Mouse (Mus musculus) thymus, adult 2 months (tissue): ENCODE measurements around the gene Bclaf1. TPM values are rescaled to one million over a fixed set of nuclear protein-coding genes. Genes with fewer than 3 reads are reported as not detected.
A peak's percentile ranks its signal among the peaks of the same experiment; 100 is the strongest.

Experiments used
- DNase-seq: peaks from one replicate; pipeline ENCODE4 v3.0.0; 2021
- H3K27ac ChIP-seq: fragments of 200-500 bp; 2 replicates; pipeline ENCODE4 v1.5.1; 2012; ENCODE audit warnings: low read length, control low read depth; ENCODE audit not compliant: control insufficient read depth, insufficient read depth
- H3K27me3 ChIP-seq: fragments of 200-500 bp; 2 replicates; pipeline ENCODE4 v1.6.1; 2012; ENCODE audit warnings: mild to moderate bottlenecking, low read length, moderate library complexity, mixed read lengths; ENCODE audit not compliant: control insufficient read depth, insufficient read depth
- H3K36me3 ChIP-seq: fragments of 200-500 bp; 2 replicates; pipeline ENCODE4 v1.6.1; 2012; ENCODE audit warnings: mild to moderate bottlenecking, low read length, moderate library complexity; ENCODE audit not compliant: control insufficient read depth, insufficient read depth
- H3K4me1 ChIP-seq: fragments of 200-500 bp; replicated peaks from 2 replicates; pipeline ENCODE4 v1.6.1; 2012; ENCODE audit warnings: low read length; ENCODE audit not compliant: control insufficient read depth, insufficient read depth
- H3K4me3 ChIP-seq: fragments of 200-500 bp; 2 replicates; pipeline ENCODE4 v1.5.1; 2012; ENCODE audit warnings: mild to moderate bottlenecking, low read length, control low read depth, moderate library complexity; ENCODE audit not compliant: control insufficient read depth, insufficient read depth
- CTCF ChIP-seq: fragments of 200-500 bp; IDR thresholded peaks from 2 replicates; pipeline ENCODE4 v1.5.1; 2012; ENCODE audit warnings: mild to moderate bottlenecking, control low read depth, low read length, moderate library complexity, borderline replicate concordance; ENCODE audit not compliant: control insufficient read depth, poor library complexity, insufficient read depth; ENCODE audit errors: extremely low read depth
- POLR2A ChIP-seq: fragments of 200-500 bp; IDR thresholded peaks from 2 replicates; pipeline ENCODE4 v1.6.1; 2012; ENCODE audit warnings: mild to moderate bottlenecking, low read length, control low read depth, moderate library complexity; ENCODE audit not compliant: control insufficient read depth, poor library complexity, insufficient read depth; ENCODE audit errors: extremely low read depth
- WGBS: fragments of 180-500 bp; shearing (Covaris S2); methylation state at CpG from one replicate; pipeline ENCODE4 v1.1.7; 2018; 5-methylcytosine and 5-hydroxymethylcytosine counted together
- polyA plus RNA-seq: library from polyadenylated mRNA; depleted of rRNA; stranded (reverse); fragments of >200 nt; gene quantifications from 2 replicates; pipeline ENCODE4 v1.2.3, GENCODE M21; 2012

The Bclaf1 gene
- polyA plus RNA-seq, 1 experiment: 42.0 TPM

DNA sequence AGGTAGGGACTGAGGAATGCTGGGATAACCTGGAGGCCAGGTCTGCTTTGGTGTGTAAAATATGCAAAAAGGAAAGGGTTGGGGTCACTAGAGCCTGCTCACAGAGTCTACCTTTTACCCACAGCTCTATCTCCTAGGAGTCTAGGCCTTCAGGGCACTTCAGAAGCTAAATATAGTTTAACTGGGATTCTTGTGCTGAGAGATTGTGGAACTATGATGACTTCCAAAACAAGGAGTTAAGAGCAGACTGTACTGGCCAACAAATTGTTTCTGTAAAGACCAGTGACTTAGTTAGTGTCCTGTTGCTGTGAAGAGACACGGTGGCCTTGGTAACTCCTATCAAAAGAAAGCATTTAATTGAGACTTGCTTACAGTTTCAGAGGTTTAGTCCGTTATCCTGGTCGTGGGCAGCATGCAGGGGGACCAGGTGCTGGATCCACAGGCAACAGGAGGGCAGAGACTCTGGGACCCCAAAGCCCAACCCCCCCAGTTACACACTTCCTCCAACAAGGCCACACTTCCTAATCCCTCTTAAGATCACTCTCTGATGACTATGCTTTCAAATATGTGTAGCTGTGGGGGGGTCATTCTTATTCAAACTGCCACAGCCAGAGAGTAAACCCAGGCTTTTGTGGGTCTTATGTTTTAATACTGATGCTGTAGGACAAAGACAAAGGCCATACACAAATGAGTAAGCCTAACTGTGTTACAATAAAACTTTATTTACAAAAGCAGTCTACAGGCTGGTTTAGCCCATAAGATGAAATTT lies 13.9 kb upstream of the Bclaf1 start:
- no peak for DNase-seq
- Histone ChIP-seq H3K27me3 (no peaks in the 10 kb centered on the region), H3K4me3 (no peak overlapping the region), H3K27ac (no peak overlapping the region), H3K36me3 (no peaks in the 10 kb centered on the region), H3K4me1 (no peaks in the 10 kb centered on the region)
- no peak for TF ChIP-seq CTCF
- no peak for TF ChIP-seq POLR2A
- WGBS: 65% methylated on average over 3 of the region's 3 CpGs

DNA sequence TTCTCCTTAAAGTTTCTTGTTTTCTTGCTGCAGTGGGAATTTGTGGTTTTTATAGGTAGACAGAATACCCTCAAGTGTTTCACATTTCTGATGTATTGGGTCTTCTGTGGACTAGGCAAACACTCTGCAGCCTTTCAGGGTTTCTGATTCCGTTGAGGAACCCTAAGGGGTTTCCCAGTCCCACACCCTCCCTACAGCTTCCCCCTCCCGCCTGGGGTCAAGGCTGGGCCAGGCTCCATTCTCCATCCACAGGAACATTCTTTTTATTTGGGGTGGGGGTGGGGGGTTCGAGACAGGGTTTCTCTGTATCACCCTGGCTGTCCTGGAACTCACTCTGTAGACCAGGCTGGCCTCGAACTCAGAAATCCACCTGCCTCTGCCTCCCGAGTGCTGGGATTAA lies 13.2 kb upstream of the Bclaf1 start:
- no peak overlapping the region for H3K4me3 ChIP-seq
- 93% methylated on average over 5 of the region's 5 CpGs for WGBS
- H3K27ac ChIP-seq: no peak overlapping the region
- no peaks in the 10 kb centered on the region for H3K4me1 ChIP-seq
- DNase-seq: no peak
- TF ChIP-seq POLR2A (no peak), CTCF (no peak)
- H3K36me3 ChIP-seq: no peaks in the 10 kb centered on the region
- H3K27me3 ChIP-seq: no peaks in the 10 kb centered on the region

DNA sequence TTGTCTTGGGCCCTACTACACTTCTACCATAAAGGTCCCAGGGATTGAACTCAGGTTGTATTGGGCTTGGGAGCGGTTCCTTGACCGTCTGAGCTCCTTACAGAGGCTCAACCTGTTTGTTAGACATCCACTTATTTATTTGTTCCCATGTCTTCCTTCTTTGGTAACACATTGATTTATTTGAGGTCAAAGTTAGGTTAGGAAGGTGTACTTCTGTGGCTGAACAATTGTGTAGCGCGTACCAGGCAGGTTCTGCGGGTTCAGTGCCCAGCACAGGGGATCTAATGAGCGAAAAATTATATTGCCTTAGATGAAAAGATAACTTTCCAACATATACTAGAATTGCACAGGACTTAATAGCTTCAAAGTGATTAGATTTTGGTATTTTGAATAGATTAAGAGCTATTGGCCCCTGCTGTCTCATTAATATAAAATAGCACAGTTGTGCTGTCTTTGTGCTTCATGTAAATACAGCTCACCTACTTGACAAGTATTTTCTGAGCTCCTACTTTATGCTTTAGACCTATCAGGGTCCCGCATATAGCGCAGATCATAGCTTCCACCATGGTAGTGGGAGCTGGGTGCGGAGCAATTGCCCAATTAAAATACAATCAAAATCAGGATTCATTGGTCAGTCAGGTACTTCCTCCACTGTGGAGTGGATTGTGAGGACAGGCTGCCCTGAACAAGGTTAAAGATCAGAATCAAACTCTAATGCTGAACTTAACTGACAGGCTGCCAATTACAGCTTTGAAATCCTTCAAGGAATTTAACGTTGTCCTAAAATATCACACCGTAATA lies 1.1 kb upstream of the Bclaf1 start:
- Histone ChIP-seq H3K27me3 (no peaks in the 10 kb centered on the region), H3K4me1 (peaks cover 2% of the 10 kb centered on the region; the same call in 1 of the 2 replicates), H3K36me3 (no peaks in the 10 kb centered on the region), H3K27ac (peak overlapping the region; percentile 88), H3K4me3 (no peak overlapping the region)
- WGBS: 54% methylated on average over 11 of the region's 11 CpGs
- peak; percentile 13 for DNase-seq
- TF ChIP-seq CTCF (no peak), POLR2A (no peak)

DNA sequence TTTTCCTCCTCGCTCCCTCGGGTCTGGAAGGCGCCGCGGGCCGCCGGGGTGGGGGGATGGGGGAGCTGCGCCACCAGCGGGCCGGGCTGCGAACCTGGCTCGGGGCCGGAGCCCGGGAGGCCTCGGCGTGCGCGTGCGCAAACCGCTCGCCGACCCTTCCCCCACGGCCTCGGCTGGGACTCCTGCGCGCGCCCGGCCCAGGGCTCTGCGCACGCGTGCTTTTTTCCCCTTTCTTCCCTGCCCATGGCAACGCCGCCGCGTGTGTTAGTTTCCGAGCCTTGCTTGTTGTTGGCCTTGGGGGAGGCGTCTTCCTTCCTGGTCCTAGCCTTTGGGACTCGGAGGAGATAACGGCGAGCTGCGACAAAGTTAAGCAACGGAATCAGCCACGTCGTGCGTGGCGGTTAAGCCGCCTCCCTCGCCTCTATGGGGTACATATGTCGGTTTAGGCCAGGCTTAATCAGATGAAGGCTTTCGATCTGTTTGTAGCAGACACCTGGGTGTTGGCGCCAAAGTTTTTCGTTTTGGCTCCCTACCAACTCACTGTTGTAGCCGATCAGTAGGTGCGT lies 550 bp downstream of the Bclaf1 start:
- peak; percentile 91 for DNase-seq
- Histone ChIP-seq H3K36me3 (no peaks in the 10 kb centered on the region; the same call in 1 of the 2 replicates), H3K4me1 (peaks cover 4% of the 10 kb centered on the region; the same call in 1 of the 2 replicates), H3K27me3 (no peaks in the 10 kb centered on the region), H3K4me3 (peak overlapping the region; percentile 72), H3K27ac (peak overlapping the region; percentile 86)
- TF ChIP-seq POLR2A (no peak), CTCF (0 out of 2 replicates have a peak, but pooled peaks have one; percentile 29)
- WGBS: under 1% methylated on average over 54 of the region's 54 CpGs

DNA sequence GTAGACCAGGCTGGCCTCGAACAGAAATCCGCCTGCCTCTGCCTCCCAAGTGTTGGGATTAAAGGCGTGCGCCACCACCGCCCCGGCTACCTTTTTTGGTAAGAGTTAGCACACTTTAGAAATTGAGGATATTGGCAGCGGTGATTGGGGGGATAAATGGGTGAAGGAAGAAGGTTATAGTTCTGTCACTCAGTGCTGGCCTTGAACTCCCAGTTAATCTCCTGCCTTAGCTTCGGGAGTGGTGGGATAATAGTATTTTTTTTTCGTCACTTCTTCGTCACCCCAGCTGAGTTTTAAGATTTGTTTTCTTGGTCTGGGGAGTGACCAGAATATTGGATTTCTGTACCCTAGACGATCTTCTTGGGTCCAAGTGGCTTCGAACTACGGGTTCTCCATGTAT lies 1.2 kb downstream of the Bclaf1 start:
- TF ChIP-seq CTCF (no peak), POLR2A (no peak)
- no peaks in the 10 kb centered on the region for H3K27me3 ChIP-seq
- WGBS: 40% methylated on average over 13 of the region's 13 CpGs
- peaks cover 6% of the 10 kb centered on the region for H3K36me3 ChIP-seq
- peak overlapping the region; percentile 72 for H3K4me3 ChIP-seq
- H3K4me1 ChIP-seq: peaks cover 4% of the 10 kb centered on the region; the same call in 1 of the 2 replicates
- peak; percentile 8 for DNase-seq
- H3K27ac ChIP-seq: no peak overlapping the region

DNA sequence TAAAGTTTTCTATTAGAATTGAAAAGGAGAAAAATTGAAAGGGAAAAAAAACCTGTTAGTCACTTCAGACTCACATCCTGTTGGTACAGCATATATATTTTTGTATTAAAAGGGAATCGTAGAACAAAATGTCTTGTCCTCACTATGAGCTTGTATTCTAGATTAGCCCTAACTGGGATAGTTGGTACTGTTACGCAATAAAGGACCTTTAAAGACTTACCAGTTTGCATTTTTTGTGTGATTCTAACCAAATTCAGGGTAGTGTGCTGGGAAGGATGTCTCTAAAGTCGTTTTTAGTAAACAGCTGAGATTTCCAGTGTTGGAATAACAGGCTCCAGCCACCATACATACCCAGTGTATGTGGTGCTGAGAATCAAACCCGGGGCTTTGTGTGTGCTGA lies 1.7 kb downstream of the Bclaf1 start:
- no peak for DNase-seq
- Histone ChIP-seq H3K27ac (no peak overlapping the region), H3K4me1 (peaks cover 4% of the 10 kb centered on the region; the same call in 1 of the 2 replicates), H3K36me3 (peaks cover 11% of the 10 kb centered on the region), H3K4me3 (no peak overlapping the region), H3K27me3 (no peaks in the 10 kb centered on the region)
- 45% methylated on average over 4 of the region's 4 CpGs for WGBS
- no peak for TF ChIP-seq CTCF
- no peak for TF ChIP-seq POLR2A
